Mouse (Mus musculus): ENCODE measurements around the gene Olfr155.
A peak's percentile ranks its signal among the peaks of the same experiment; 100 is the strongest.

Gene Olfr155

DNA sequence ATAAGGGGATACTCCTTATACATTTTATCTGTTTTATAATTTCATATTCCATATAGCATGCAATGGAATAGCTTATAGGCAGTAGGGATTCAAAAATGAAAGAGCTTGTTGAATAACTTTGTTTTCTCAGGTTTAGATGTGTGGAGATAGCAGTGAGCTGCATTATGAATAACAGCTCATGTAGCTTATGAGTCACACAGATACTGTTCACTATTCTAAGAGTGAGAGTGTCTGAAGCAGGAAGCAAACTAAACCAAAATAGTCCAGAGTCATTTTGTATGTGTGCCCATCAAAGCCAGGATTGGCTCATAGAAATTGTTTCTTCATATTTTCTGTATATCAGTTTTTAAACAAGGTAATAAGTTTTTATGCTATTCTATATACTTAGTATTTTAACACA, 45.8 kb downstream of the Olfr155 start:
- DNase-seq (ENCODE audit: low spot score in 2 of 2): no peak

DNA sequence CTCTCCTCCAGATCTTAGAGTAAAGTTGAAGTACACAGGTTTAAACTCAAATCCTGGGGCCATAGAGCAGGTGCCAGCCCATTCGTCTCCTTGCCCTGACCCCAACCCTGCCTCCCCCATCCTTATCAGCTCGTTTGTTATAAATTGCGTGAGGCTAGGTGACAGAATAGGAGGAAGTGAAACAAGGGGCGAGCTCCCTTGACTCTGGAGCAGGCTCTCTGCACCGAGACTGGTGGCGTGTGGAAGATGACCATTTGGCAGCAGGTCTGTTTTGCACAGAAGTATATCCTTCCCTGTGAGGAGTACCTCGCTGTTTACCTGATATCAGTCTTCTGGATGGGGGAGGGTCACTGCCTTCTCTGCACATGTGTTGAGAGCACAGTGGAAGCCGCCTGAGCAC, 47.8 kb downstream of the Olfr155 start:
- no peak for DNase-seq (ENCODE audit: low spot score in 2 of 2)

DNA sequence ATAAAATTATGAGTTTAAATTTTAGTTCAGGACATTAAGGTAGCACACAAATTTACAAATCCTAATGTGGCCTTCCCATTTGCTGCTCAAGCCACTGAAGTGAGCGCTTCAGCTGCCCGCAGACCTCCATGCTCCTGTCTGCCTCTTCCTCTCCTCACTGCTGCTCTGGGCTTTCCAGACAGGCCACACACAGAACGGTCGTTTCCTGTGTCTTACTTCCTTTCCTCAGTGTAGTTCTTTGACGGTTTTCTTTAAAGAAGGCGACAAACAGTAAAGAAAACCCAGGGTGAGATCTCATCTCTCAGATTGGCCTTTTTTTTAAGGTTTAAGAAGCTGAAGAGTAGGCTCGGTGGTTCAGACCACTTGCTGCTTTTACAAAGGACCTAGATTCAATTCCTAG, 52.3 kb downstream of the Olfr155 start:
- DNase-seq (ENCODE audit: low spot score in 2 of 2): no peak

DNA sequence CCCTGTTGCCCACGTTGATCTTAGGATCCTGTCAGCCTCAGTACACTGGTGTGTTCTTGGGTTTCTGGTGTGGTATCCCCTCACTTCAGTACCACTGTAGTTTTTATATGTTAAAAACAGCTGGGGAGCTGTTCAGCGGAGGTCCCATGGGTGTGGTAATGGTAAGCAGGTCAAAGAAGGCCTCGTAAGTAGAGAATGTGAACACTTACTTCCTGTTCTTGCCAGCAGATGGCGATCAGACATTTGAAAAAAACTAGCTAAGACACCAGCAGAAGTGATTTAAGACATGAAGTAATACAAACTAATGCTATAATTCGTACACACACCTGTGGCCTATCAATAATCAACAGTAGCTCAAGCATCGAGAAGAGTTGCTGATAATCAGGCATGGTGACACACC, 55.1 kb downstream of the Olfr155 start:
- DNase-seq (ENCODE audit: low spot score in 2 of 2): peak; percentile 19 to 30

Measured in right cerebral cortex, postnatal 36 days (tissue).